Mouse (Mus musculus) embryonic facial prominence, embryonic 14.5 days (tissue): ENCODE data around the gene Eef2k. TPM values are rescaled to one million over a fixed set of nuclear protein-coding genes. Genes with fewer than 3 reads are reported as not detected.

Source experiments
- ATAC-seq: fragments of 200-750 bp; cut with Nextera tagmentation; 2 replicates; pipeline ENCODE4 v1.8.0; 2017; ENCODE audit warnings: low read depth, moderate number of reproducible peaks, moderate TSS enrichment
- DNase-seq: peaks from one replicate; pipeline ENCODE4 v3.0.0-alpha.2; 2015; ENCODE audit warnings: low spot score
- H3K27ac ChIP-seq: fragments of 300-500 bp; sonication (generic); replicated peaks from 2 replicates; pipeline ENCODE4 v1.5.1; 2014; ENCODE audit warnings: low read depth, mild to moderate bottlenecking, low read length, moderate library complexity
- H3K27me3 ChIP-seq: fragments of 300-500 bp; sonication (generic); replicated peaks from 2 replicates; pipeline ENCODE4 v1.6.1; 2014; ENCODE audit warnings: low read length; ENCODE audit not compliant: control insufficient read depth, insufficient read depth
- H3K36me3 ChIP-seq: fragments of 300-500 bp; sonication (generic); 2 replicates; pipeline ENCODE4 v1.6.1; 2014; ENCODE audit warnings: low read length, mixed read lengths; ENCODE audit not compliant: control insufficient read depth, insufficient read depth
- H3K4me1 ChIP-seq: fragments of 300-500 bp; sonication (generic); 2 replicates; pipeline ENCODE4 v1.6.1; 2014; ENCODE audit warnings: antibody characterized with exemption, low read length; ENCODE audit not compliant: control insufficient read depth, insufficient read depth
- H3K4me2 ChIP-seq: fragments of 300-500 bp; sonication (generic); 2 replicates; pipeline ENCODE4 v1.6.1; 2014; ENCODE audit warnings: low read depth, mild to moderate bottlenecking, low read length, moderate library complexity, mixed read lengths
- H3K4me3 ChIP-seq: fragments of 300-500 bp; sonication (generic); 2 replicates; pipeline ENCODE4 v1.5.1; 2014; ENCODE audit warnings: low read depth, mild to moderate bottlenecking, low read length
- H3K9ac ChIP-seq: fragments of 300-500 bp; sonication (generic); 2 replicates; pipeline ENCODE4 v1.6.1; 2014; ENCODE audit warnings: low read depth, mild to moderate bottlenecking, low read length, moderate library complexity, mixed read lengths
- H3K9me3 ChIP-seq: fragments of 300-500 bp; sonication (generic); 2 replicates; pipeline ENCODE4 v1.6.1; 2016; ENCODE audit warnings: low read length; ENCODE audit not compliant: control insufficient read depth
- WGBS: fragments of 180-500 bp; shearing (Covaris S2); extraction: QIAGEN DNeasy Blood & Tissue Kit; methylation state at CpG from one replicate; pipeline ENCODE4 v1.1.7; 2014; 5-methylcytosine and 5-hydroxymethylcytosine counted together
- polyA plus RNA-seq: library from polyadenylated mRNA; unstranded; fragments of >200 nt; fragmentation: Nextera tagmentation; extraction: Ambion mirVana; gene quantifications from 2 replicates; pipeline ENCODE4 v1.2.1, GENCODE M21; 2014

Eef2k gene
- polyA plus RNA-seq, 1 experiment from 2014 or later: 19.6 TPM

DNA sequence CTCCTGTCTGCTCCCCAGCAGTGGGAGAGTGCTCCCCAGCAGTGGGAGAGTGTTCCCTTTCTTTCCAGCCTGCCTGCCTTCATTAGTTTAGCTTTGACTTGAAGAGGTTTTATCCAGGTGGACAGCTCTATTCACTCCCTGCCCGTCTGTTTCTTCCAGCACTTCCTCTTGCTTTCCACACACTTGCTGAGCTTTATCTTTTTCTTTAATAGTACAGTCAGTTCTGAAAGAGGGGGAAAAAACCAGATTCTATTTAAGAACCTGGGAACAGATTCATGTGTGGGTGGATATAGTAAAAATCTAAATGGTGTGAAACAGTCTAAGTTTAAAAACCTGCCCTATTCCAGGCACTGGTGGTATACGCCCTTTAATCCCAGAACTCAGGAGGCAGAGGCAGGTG is 17.5 kb upstream of the Eef2k start:
- Histone ChIP-seq H3K9ac (no peak overlapping the region), H3K27ac (no peak overlapping the region), H3K4me3 (no peak overlapping the region), H3K9me3 (no peaks in the 10 kb centered on the region), H3K27me3 (no peaks in the 10 kb centered on the region), H3K36me3 (no peaks in the 10 kb centered on the region), H3K4me1 (no peaks in the 10 kb centered on the region), H3K4me2 (no peak overlapping the region)
- 64% methylated on average over 2 of the region's 2 CpGs for WGBS
- ATAC-seq: no peak
- no peak for DNase-seq

DNA sequence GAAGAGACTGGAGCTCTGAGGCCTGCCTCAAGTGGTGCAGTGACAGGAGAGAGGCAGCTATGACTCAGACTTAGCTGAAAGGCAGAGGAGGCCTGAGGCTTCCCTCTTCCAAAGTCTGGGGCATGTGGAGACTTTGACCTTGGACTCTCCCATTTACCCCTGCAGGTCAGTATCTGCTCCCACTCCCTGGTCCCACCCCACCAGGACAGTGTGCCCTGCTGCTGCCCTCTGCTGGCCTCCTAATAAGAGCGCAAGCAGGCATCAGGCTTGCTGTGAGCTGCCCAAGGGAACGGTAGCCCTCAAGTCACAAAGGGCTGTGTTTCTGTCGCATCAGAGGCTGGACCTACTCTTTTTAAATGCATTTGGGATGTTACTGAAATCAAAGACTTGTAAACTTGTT is 16.2 kb upstream of the Eef2k start:
- Histone ChIP-seq H3K4me3 (no peak overlapping the region), H3K9me3 (no peaks in the 10 kb centered on the region), H3K4me2 (no peak overlapping the region), H3K4me1 (0 out of 2 replicates have a peak, but pooled peaks cover 3% of the 10 kb centered on the region), H3K27ac (no peak overlapping the region), H3K9ac (no peak overlapping the region), H3K36me3 (no peaks in the 10 kb centered on the region), H3K27me3 (no peaks in the 10 kb centered on the region)
- ATAC-seq: no peak
- WGBS: 18% methylated on average over 3 of the region's 3 CpGs
- no peak for DNase-seq

DNA sequence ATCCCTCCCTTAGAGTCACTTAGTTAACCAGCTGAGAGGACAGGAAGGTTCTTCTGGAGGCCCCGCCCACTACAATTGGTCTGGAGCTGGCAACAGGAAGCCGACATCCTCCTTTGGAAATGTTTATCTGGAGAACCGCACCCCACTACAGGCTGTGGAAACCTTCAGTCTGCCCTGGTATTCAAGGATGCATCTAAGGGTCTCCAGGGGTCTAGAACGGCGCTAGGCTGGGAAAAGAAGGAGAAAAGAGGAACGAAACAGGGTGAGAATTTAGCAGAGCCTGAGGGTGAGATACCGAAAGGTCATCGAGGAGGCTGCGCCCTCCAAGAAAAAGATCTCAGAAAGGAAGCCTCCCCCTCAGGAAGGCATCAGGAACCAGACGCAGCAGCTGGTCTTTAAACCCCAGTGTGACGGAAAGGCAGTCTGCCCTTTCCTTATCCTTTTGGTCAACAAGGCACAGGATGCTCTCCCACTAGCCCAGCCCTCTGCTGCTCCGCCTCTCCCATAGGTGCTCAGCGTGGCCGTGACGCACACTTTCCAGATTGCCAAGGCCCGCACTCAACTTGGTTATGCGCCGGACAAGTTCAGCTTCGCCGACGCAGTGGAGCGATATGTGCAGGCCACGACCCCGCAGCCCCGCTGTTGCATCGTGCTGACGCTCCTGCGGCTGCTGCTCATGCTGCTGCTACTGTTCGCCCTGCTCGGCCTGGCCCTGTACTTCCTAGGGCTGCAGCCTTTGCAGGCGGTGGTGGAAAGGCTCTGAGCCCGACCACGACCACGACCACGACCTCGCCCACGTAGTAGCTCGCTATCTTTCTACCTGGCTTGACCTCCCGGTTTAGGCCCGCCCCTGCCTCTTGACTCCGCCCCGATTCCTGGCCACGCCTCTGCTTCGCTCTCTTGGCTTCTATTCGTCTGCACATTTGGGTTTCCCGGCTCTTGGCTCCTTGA is 11.9 kb upstream of the Eef2k start:
- 0 out of 2 replicates have a peak, but pooled peaks cover 3% of the 10 kb centered on the region for H3K4me1 ChIP-seq
- H3K27me3 ChIP-seq: no peaks in the 10 kb centered on the region
- ATAC-seq (peak; percentile 20; the same call in 1 of the 2 replicates), DNase-seq (peak; percentile 59)
- peak overlapping the region; percentile 22; the same call in 1 of the 2 replicates for H3K27ac ChIP-seq
- H3K9ac ChIP-seq: peak overlapping the region; percentile 62
- peak overlapping the region; percentile 55 for H3K4me3 ChIP-seq
- no peaks in the 10 kb centered on the region for H3K9me3 ChIP-seq
- 1% methylated on average over 40 of the region's 46 CpGs for WGBS
- peak overlapping the region; percentile 82 for H3K4me2 ChIP-seq
- no peaks in the 10 kb centered on the region for H3K36me3 ChIP-seq

DNA sequence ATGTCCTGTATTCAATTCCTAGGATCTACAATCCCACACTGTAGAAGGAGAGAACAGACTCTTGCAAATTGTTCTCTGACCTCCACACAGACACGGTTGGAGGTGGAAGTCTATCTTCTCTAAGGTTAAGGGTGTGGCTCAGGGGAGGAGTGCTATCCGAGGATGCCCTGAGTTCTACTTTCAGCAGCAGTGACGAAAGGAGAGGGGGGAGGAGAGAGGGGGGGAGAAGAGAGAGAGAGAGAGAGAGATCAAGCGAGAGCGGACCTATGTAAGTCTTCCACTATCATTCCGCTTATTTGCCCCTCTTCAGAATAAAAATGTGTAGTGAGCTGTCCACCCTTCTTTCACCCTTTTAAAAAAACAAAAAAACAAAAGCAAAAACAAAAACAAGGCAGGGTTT is 8.2 kb upstream of the Eef2k start:
- Histone ChIP-seq H3K9ac (no peak overlapping the region), H3K27me3 (no peaks in the 10 kb centered on the region), H3K9me3 (no peaks in the 10 kb centered on the region), H3K4me3 (peak overlapping the region; percentile 67), H3K36me3 (no peaks in the 10 kb centered on the region), H3K27ac (no peak overlapping the region), H3K4me1 (0 out of 2 replicates have a peak, but pooled peaks cover 3% of the 10 kb centered on the region), H3K4me2 (peak overlapping the region; percentile 59)
- ATAC-seq (no peak), DNase-seq (no peak)
- WGBS: 48% methylated on average over 6 of the region's 6 CpGs

DNA sequence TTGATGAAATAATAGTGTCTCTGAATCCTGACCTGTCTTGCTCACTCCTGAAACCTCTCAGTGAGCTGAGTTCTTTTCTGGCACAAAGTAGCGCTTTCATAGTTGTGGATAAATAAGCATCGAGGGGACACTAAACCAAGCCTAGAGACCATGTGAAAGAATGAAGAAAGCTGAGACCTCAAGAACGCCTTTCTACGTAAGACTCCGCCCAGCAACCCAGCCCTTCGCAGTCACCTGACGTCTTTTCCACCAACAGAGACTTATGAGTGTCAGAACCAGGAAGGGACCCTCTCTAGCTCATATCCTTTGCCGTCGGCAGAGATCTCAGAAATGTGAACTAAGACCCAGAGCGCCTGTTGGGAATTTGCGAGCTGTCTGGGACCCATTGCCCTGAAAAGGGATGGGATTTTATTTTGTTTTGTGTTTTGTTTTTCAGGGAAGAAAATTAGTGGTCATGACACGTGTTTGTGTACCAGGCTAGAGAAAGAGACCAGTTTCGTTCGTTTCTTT is 7.7 kb upstream of the Eef2k start:
- Histone ChIP-seq H3K27me3 (no peaks in the 10 kb centered on the region), H3K27ac (peak overlapping the region; percentile 61; the same call in 1 of the 2 replicates), H3K9me3 (no peaks in the 10 kb centered on the region), H3K4me3 (peak overlapping the region; percentile 67), H3K4me2 (peak overlapping the region; percentile 59), H3K9ac (0 out of 2 replicates have a peak overlapping the region, but pooled peaks have one; percentile 32), H3K4me1 (0 out of 2 replicates have a peak, but pooled peaks cover 3% of the 10 kb centered on the region), H3K36me3 (no peaks in the 10 kb centered on the region)
- DNase-seq (peak; percentile 94), ATAC-seq (peak; percentile 89)
- WGBS: 7% methylated on average over 14 of the region's 14 CpGs

DNA sequence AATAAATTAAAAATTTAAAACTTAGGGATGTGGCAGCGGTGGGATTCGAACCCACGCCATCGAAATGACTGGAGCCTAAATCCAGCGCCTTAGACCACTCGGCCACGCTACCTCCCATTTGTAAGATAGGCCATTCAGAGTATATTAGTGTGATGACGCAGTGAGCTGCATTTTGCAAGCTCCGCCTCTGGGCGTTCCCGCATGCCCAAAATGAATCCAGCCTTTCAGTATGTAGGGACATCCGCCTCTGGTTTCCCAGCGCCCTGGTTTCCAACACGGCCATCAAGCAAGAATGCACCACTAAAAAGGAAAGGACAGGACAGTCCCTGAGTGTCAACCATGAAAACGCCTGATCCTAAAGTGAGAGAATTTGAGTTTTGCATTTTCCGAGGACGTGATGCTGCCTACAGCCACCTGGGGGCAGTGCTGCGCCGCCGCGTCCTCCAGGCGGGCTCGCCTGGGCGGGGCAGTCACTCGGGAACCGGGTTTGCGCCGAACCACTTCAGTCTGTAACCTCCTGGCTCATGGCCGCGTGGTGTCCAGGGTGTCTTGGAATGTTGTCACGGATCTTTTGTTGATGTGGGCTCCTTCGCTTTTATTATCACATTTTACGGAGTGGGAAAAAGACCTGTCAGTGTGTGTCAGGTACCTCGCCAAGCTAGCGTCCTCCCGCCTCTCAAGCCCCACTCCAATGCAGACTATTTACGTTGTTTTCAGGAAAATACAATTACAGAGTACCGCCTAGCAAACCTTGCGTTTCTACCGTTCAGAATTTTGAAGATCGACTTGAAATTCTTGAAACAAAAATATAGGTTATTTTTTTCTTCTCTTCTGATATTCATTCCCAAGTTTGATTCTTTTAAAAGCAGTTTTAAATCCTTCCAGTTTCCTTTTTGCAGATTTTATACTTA is 6.9 kb upstream of the Eef2k start:
- H3K9me3 ChIP-seq: no peaks in the 10 kb centered on the region

DNA sequence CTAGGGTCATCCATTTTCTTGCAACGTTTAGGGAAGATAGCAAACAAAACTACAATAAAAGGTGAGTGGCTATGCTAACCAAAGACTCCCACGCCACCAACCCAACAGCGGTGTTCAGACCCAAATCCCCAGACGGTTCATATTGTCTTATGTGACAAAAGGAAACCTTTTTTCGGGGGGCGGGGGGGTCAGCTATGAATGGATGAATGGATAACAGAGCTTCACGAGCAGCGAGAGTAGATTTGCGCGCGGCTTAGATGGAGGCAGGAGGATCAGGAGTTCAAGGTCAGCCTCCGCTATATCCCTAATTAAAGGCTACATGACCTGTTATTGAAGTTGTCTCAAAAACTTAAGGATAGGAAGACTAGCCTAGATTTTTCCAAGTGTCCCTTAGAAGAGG is 6.3 kb upstream of the Eef2k start:
- no peaks in the 10 kb centered on the region for H3K4me1 ChIP-seq
- no peak for ATAC-seq
- 4% methylated on average over 12 of the region's 12 CpGs for WGBS
- no peaks in the 10 kb centered on the region for H3K27me3 ChIP-seq
- peak overlapping the region; percentile 67 for H3K4me3 ChIP-seq
- no peaks in the 10 kb centered on the region for H3K36me3 ChIP-seq
- peak overlapping the region; percentile 46; the same call in 1 of the 2 replicates for H3K27ac ChIP-seq
- peak overlapping the region; percentile 59 for H3K4me2 ChIP-seq
- H3K9me3 ChIP-seq: no peaks in the 10 kb centered on the region
- H3K9ac ChIP-seq: peak overlapping the region; percentile 68
- DNase-seq: peak; percentile 33

More for the DNA sequence above, 6.9 kb upstream of the Eef2k start:
- H3K27ac ChIP-seq: peak overlapping the region; percentile 46; the same call in 1 of the 2 replicates
- peak overlapping the region; percentile 68 for H3K9ac ChIP-seq
- no peaks in the 10 kb centered on the region for H3K36me3 ChIP-seq
- peak overlapping the region; percentile 59 for H3K4me2 ChIP-seq
- peak; percentile 88 for ATAC-seq
- H3K27me3 ChIP-seq: no peaks in the 10 kb centered on the region
- WGBS: under 1% methylated on average over 35 of the region's 41 CpGs
- H3K4me3 ChIP-seq: peak overlapping the region; percentile 67
- DNase-seq: peak; percentile 94
- no peaks in the 10 kb centered on the region for H3K4me1 ChIP-seq
